Mouse (Mus musculus) heart, postnatal 0 days (tissue): ENCODE measurements at regions not wholly inside any gene's neighbourhood (a gene's known extent, or its start where the extent isn't known, plus 50 kb on each side); places are given as distances from the start of the nearest gene placed in this dataset.

Experiments used
- ATAC-seq: fragments of 200-750 bp; cut with Nextera tagmentation; 2 replicates; pipeline ENCODE4 v1.8.0; 2017; ENCODE audit warnings: low read depth, moderate number of reproducible peaks, moderate library complexity; ENCODE audit not compliant: insufficient read depth
- DNase-seq: peaks from one replicate; pipeline ENCODE4 v3.0.0-alpha.2; 2016; ENCODE audit warnings: low spot score
- H3K27ac ChIP-seq: fragments of 300-500 bp; sonication (generic); 2 replicates; pipeline ENCODE4 v1.5.1; 2014; ENCODE audit warnings: low read depth, mild to moderate bottlenecking
- H3K27me3 ChIP-seq: fragments of 300-500 bp; sonication (generic); 2 replicates; pipeline ENCODE4 v1.6.1; 2014; ENCODE audit warnings: low read length, mixed read lengths; ENCODE audit not compliant: control insufficient read depth, insufficient read depth
- H3K36me3 ChIP-seq: fragments of 300-500 bp; sonication (generic); replicated peaks from 2 replicates; pipeline ENCODE4 v1.6.1; 2014; ENCODE audit warnings: low read length, mixed read lengths; ENCODE audit not compliant: control insufficient read depth, insufficient read depth
- H3K4me1 ChIP-seq: fragments of 300-500 bp; sonication (generic); 2 replicates; pipeline ENCODE4 v1.6.1; 2014; ENCODE audit warnings: antibody characterized with exemption; ENCODE audit not compliant: control insufficient read depth, insufficient read depth
- H3K4me2 ChIP-seq: fragments of 300-500 bp; sonication (generic); 2 replicates; pipeline ENCODE4 v1.6.1; 2014; ENCODE audit warnings: low read depth, mild to moderate bottlenecking, low read length, moderate library complexity
- H3K4me3 ChIP-seq: fragments of 300-500 bp; sonication (generic); 2 replicates; pipeline ENCODE4 v1.5.1; 2014; ENCODE audit warnings: low read depth, low read length
- H3K9ac ChIP-seq: fragments of 300-500 bp; sonication (generic); replicated peaks from 2 replicates; pipeline ENCODE4 v1.6.1; 2014; ENCODE audit warnings: low read depth, low read length, mixed read lengths
- H3K9me3 ChIP-seq: fragments of 300-500 bp; sonication (generic); replicated peaks from 2 replicates; pipeline ENCODE4 v1.6.1; 2016; ENCODE audit warnings: low read length; ENCODE audit not compliant: control insufficient read depth
- CTCF ChIP-seq: IDR thresholded peaks from 2 replicates; pipeline ENCODE4 v1.5.1; 2016; ENCODE audit warnings: antibody characterized with exemption, control low read depth, low read depth
- EP300 ChIP-seq: IDR thresholded peaks from 2 replicates; pipeline ENCODE4 v1.6.1; 2016; ENCODE audit warnings: antibody characterized with exemption, low read depth
- WGBS: fragments of 180-500 bp; shearing (Covaris S2); extraction: QIAGEN DNeasy Blood & Tissue Kit; methylation state at CpG from one replicate; pipeline ENCODE4 v1.1.7; 2014; 5-methylcytosine and 5-hydroxymethylcytosine counted together

- H3K27me3 ChIP-seq, result 0 out of 2 replicates have a peak, but pooled peaks cover 5% of the 10 kb centered on the region
- WGBS, result 54% methylated on average over 7 of the region's 7 CpGs
- H3K4me2 ChIP-seq, result no peak overlapping the region
- ATAC-seq (no peak), DNase-seq (no peak)
- H3K9me3 ChIP-seq, result no peaks in the 10 kb centered on the region
- no peaks in the 10 kb centered on the region for H3K36me3 ChIP-seq
- TF ChIP-seq EP300 (no peak), CTCF (no peak)
- H3K4me1 ChIP-seq, result no peaks in the 10 kb centered on the region
- H3K4me3 ChIP-seq, result no peak overlapping the region
- no peak overlapping the region for H3K27ac ChIP-seq
- H3K9ac ChIP-seq, result no peak overlapping the region
These were observed 102.0 kb upstream of the 4931429L15Rik start for GRCm38 (mm10) chr9:46421688-46422274.

- H3K9ac ChIP-seq, result no peak overlapping the region
- H3K4me2 ChIP-seq, result no peak overlapping the region
- TF ChIP-seq EP300, result no peak
- no peak for TF ChIP-seq CTCF
- no peak overlapping the region for H3K4me3 ChIP-seq
- DNase-seq, result no peak
- H3K36me3 ChIP-seq, result no peaks in the 10 kb centered on the region
- WGBS, result 71% methylated on average over 10 of the region's 10 CpGs
- H3K4me1 ChIP-seq, result no peaks in the 10 kb centered on the region
- H3K9me3 ChIP-seq, result 0 out of 2 replicates have a peak, but pooled peaks cover 3% of the 10 kb centered on the region
- H3K27ac ChIP-seq, result no peak overlapping the region
- peaks cover 5% of the 10 kb centered on the region for H3K27me3 ChIP-seq
- ATAC-seq, result no peak
These were observed 91.9 kb upstream of the 4931429L15Rik start for GRCm38 (mm10) chr9:46411686-46412085.

- DNase-seq (no peak), ATAC-seq (no peak)
- H3K27ac ChIP-seq, result no peak overlapping the region
- H3K9ac ChIP-seq, result no peak overlapping the region
- H3K4me1 ChIP-seq, result no peaks in the 10 kb centered on the region
- no peaks in the 10 kb centered on the region for H3K36me3 ChIP-seq
- H3K27me3 ChIP-seq, result no peaks in the 10 kb centered on the region
- WGBS, result 70% methylated on average over 10 of the region's 10 CpGs
- no peak for TF ChIP-seq CTCF
- no peak for TF ChIP-seq EP300
- H3K4me2 ChIP-seq, result no peak overlapping the region
- H3K4me3 ChIP-seq, result no peak overlapping the region
- 0 out of 2 replicates have a peak, but pooled peaks cover 3% of the 10 kb centered on the region for H3K9me3 ChIP-seq
These were observed 89.0 kb upstream of the 4931429L15Rik start for GRCm38 (mm10) chr9:46408776-46409175.

GRCm38 (mm10) chr9:46406606-46407005 is 86.8 kb upstream of the 4931429L15Rik start:
- Histone ChIP-seq H3K36me3 (no peaks in the 10 kb centered on the region), H3K4me2 (no peak overlapping the region), H3K27ac (no peak overlapping the region), H3K4me3 (no peak overlapping the region), H3K4me1 (no peaks in the 10 kb centered on the region), H3K9me3 (0 out of 2 replicates have a peak, but pooled peaks cover 3% of the 10 kb centered on the region), H3K9ac (no peak overlapping the region), H3K27me3 (no peaks in the 10 kb centered on the region)
- DNase-seq (no peak), ATAC-seq (no peak)
- TF ChIP-seq CTCF (no peak), EP300 (no peak)
- 78% methylated on average over 8 of the region's 8 CpGs for WGBS

GRCm38 (mm10) chr9:46396591-46396990 is 76.8 kb upstream of the 4931429L15Rik start:
- ATAC-seq (no peak), DNase-seq (no peak)
- no peak overlapping the region for H3K27ac ChIP-seq
- H3K4me3 ChIP-seq, result no peak overlapping the region
- H3K27me3 ChIP-seq, result peaks cover 33% of the 10 kb centered on the region
- 65% methylated on average over 7 of the region's 7 CpGs for WGBS
- H3K9ac ChIP-seq, result no peak overlapping the region
- H3K4me1 ChIP-seq, result no peaks in the 10 kb centered on the region
- H3K36me3 ChIP-seq, result no peaks in the 10 kb centered on the region
- H3K9me3 ChIP-seq, result no peaks in the 10 kb centered on the region
- no peak overlapping the region for H3K4me2 ChIP-seq
- TF ChIP-seq CTCF (no peak), EP300 (no peak)
